Mouse (Mus musculus) lung, embryonic 14.5 days (tissue): ENCODE results near the gene Tmem170. TPM values are rescaled to one million over a fixed set of nuclear protein-coding genes. Genes with fewer than 3 reads are reported as not detected.
"Not testable (repeated sequence)": the region's sequence is repeated elsewhere in the genome, so short reads cannot be mapped to it uniquely, and the experiment has no call there.

Source experiments
- ATAC-seq: fragments of 200-750 bp; cut with Nextera tagmentation; 2 replicates; pipeline ENCODE4 v1.8.0; 2017; ENCODE audit warnings: mild to moderate bottlenecking, moderate TSS enrichment, moderate library complexity; ENCODE audit not compliant: insufficient read depth
- DNase-seq: peaks from one replicate; pipeline ENCODE4 v3.0.0-alpha.2; 2015
- H3K27ac ChIP-seq: fragments of 300-500 bp; sonication (generic); 2 replicates; pipeline ENCODE4 v1.5.1; 2014; ENCODE audit warnings: low read depth, mild to moderate bottlenecking, moderate library complexity
- H3K27me3 ChIP-seq: fragments of 300-500 bp; sonication (generic); 2 replicates; pipeline ENCODE4 v1.6.1; 2014; ENCODE audit warnings: low read length, control low read depth; ENCODE audit not compliant: insufficient read depth
- H3K36me3 ChIP-seq: fragments of 300-500 bp; sonication (generic); 2 replicates; pipeline ENCODE4 v1.6.1; 2014; ENCODE audit warnings: control low read depth; ENCODE audit not compliant: insufficient read depth
- H3K4me1 ChIP-seq: fragments of 300-500 bp; sonication (generic); 2 replicates; pipeline ENCODE4 v1.6.1; 2014; ENCODE audit warnings: antibody characterized with exemption, control low read depth; ENCODE audit not compliant: insufficient read depth
- H3K4me2 ChIP-seq: fragments of 300-500 bp; sonication (generic); 2 replicates; pipeline ENCODE4 v1.6.1; 2014; ENCODE audit warnings: mild to moderate bottlenecking
- H3K4me3 ChIP-seq: fragments of 300-500 bp; sonication (generic); 2 replicates; pipeline ENCODE4 v1.5.1; 2014; ENCODE audit warnings: low read depth, low read length
- H3K9ac ChIP-seq: fragments of 300-500 bp; sonication (generic); 2 replicates; pipeline ENCODE4 v1.6.1; 2014
- H3K9me3 ChIP-seq: fragments of 300-500 bp; sonication (generic); 2 replicates; pipeline ENCODE4 v1.6.1; 2016; ENCODE audit warnings: low read depth, low read length, control low read depth
- CTCF ChIP-seq: IDR thresholded peaks from 2 replicates; pipeline ENCODE4 v1.5.1; 2016; ENCODE audit warnings: antibody characterized with exemption, low read depth
- WGBS: fragments of 180-500 bp; shearing (Covaris S2); extraction: QIAGEN DNeasy Blood & Tissue Kit; methylation state at CpG from one replicate; pipeline ENCODE4 v1.1.7; 2014; 5-methylcytosine and 5-hydroxymethylcytosine counted together
- polyA plus RNA-seq: library from polyadenylated mRNA; unstranded; fragments of >200 nt; fragmentation: Nextera tagmentation; extraction: Ambion mirVana; gene quantifications from 2 replicates; pipeline ENCODE4 v1.2.1, GENCODE M21; 2014

The Tmem170 gene
- polyA plus RNA-seq, 1 experiment from 2014 or later, result 7.0 TPM

- H3K27ac ChIP-seq, result peak overlapping the region; percentile 16; the same call in 1 of the 2 replicates
- DNase-seq, result peak; percentile 26
Measured at GRCm38 (mm10) chr8:111863280-111863679, 13.3 kb downstream of the Tmem170 start.

GRCm38 (mm10) chr8:111855977-111856376 lies 20.6 kb downstream of the Tmem170 start:
- no peak for ATAC-seq

More at GRCm38 (mm10) chr8:111863280-111863679, 13.3 kb downstream of the Tmem170 start:
- WGBS, result 81% methylated on average over 4 of the region's 4 CpGs
- no peak for TF ChIP-seq CTCF
- Histone ChIP-seq H3K4me2 (no peak overlapping the region), H3K4me1 (no peaks in the 10 kb centered on the region), H3K4me3 (no peak overlapping the region), H3K36me3 (peaks cover 12% of the 10 kb centered on the region; the same call in 1 of the 2 replicates), H3K9ac (no peak overlapping the region), H3K27me3 (no peaks in the 10 kb centered on the region), H3K9me3 (no peaks in the 10 kb centered on the region)
- ATAC-seq, result no peak

GRCm38 (mm10) chr8:111853861-111854501 lies 22.6 kb downstream of the Tmem170 start, which contains the start of gene Cfdp1:
Cfdp1 (minus strand) TSS chr8:111854291.
- no peaks in the 10 kb centered on the region for H3K36me3 ChIP-seq
- no peaks in the 10 kb centered on the region for H3K27me3 ChIP-seq
- under 1% methylated on average over 53 of the region's 53 CpGs for WGBS
- H3K27ac ChIP-seq, result 0 out of 2 replicates have a peak within 1 kb of the TSS, but pooled peaks have one; percentile 34
- H3K4me1 ChIP-seq, result no peaks in the 10 kb centered on the region; the same call in 1 of the 2 replicates
- DNase-seq, result peak; percentile 99
- peak within 1 kb of the TSS; percentile 83 for H3K9ac ChIP-seq
- peak; percentile 100 for ATAC-seq
- no peaks in the 10 kb centered on the region for H3K9me3 ChIP-seq
- peak within 1 kb of the TSS; percentile 88 for H3K4me2 ChIP-seq
- peak within 1 kb of the TSS; percentile 96 for H3K4me3 ChIP-seq
- peak; percentile 54 for TF ChIP-seq CTCF

More at GRCm38 (mm10) chr8:111855977-111856376, 20.6 kb downstream of the Tmem170 start:
- H3K4me3 ChIP-seq, result no peak overlapping the region
- H3K4me1 ChIP-seq, result no peaks in the 10 kb centered on the region; the same call in 1 of the 2 replicates
- no peak overlapping the region for H3K9ac ChIP-seq
- H3K36me3 ChIP-seq, result no peaks in the 10 kb centered on the region
- no peak overlapping the region for H3K27ac ChIP-seq
- no peak for TF ChIP-seq CTCF
- H3K9me3 ChIP-seq, result no peaks in the 10 kb centered on the region
- 87% methylated on average over 12 of the region's 12 CpGs for WGBS
- H3K27me3 ChIP-seq, result no peaks in the 10 kb centered on the region
- DNase-seq, result no peak
- no peak overlapping the region for H3K4me2 ChIP-seq

- H3K9me3 ChIP-seq, H3K27me3 ChIP-seq, ATAC-seq, H3K4me1 ChIP-seq, H3K36me3 ChIP-seq, H3K27ac ChIP-seq, DNase-seq: not testable (repeated sequence)
- peak overlapping the region; percentile 96 for H3K4me3 ChIP-seq
- H3K9ac ChIP-seq, result peak overlapping the region; percentile 83
- H3K4me2 ChIP-seq, result peak overlapping the region; percentile 88
- 51% methylated on average over 12 of the region's 12 CpGs for WGBS
Measured at GRCm38 (mm10) chr8:111853219-111853618, 23.3 kb downstream of the Tmem170 start.

- no peak for DNase-seq
Measured at GRCm38 (mm10) chr8:111846746-111847145, 29.8 kb downstream of the Tmem170 start.

GRCm38 (mm10) chr8:111835540-111835939 lies 41.0 kb downstream of the Tmem170 start:
- ATAC-seq, result no peak

More at GRCm38 (mm10) chr8:111846746-111847145, 29.8 kb downstream of the Tmem170 start:
- Histone ChIP-seq H3K27ac (no peak overlapping the region), H3K27me3 (no peaks in the 10 kb centered on the region), H3K4me2 (no peak overlapping the region), H3K9ac (no peak overlapping the region), H3K36me3 (peaks cover 30% of the 10 kb centered on the region), H3K9me3 (no peaks in the 10 kb centered on the region), H3K4me3 (no peak overlapping the region), H3K4me1 (no peaks in the 10 kb centered on the region)
- TF ChIP-seq CTCF, result no peak
- WGBS, result 97% methylated on average over 6 of the region's 6 CpGs
- no peak for ATAC-seq

GRCm38 (mm10) chr8:111834011-111834410 lies 42.5 kb downstream of the Tmem170 start:
- Histone ChIP-seq H3K27ac (no peak overlapping the region), H3K36me3 (peaks cover 78% of the 10 kb centered on the region), H3K4me3 (no peak overlapping the region), H3K9me3 (no peaks in the 10 kb centered on the region), H3K9ac (no peak overlapping the region), H3K27me3 (no peaks in the 10 kb centered on the region), H3K4me1 (no peaks in the 10 kb centered on the region), H3K4me2 (no peak overlapping the region)
- WGBS, result 49% methylated on average over 6 of the region's 6 CpGs
- no peak for DNase-seq
- no peak for ATAC-seq
- no peak for TF ChIP-seq CTCF

More at GRCm38 (mm10) chr8:111835540-111835939, 41.0 kb downstream of the Tmem170 start:
- Histone ChIP-seq H3K36me3 (peaks cover 76% of the 10 kb centered on the region), H3K27me3 (no peaks in the 10 kb centered on the region), H3K9ac (no peak overlapping the region), H3K9me3 (no peaks in the 10 kb centered on the region), H3K4me3 (no peak overlapping the region), H3K4me1 (no peaks in the 10 kb centered on the region), H3K4me2 (no peak overlapping the region), H3K27ac (no peak overlapping the region)
- peak; percentile 64 for TF ChIP-seq CTCF
- DNase-seq, result peak; percentile 67
- WGBS, result 28% methylated on average over 1 of the region's 1 CpGs
